Mouse (Mus musculus): ENCODE results near the gene Tent4b.

The Tent4b gene

DNA sequence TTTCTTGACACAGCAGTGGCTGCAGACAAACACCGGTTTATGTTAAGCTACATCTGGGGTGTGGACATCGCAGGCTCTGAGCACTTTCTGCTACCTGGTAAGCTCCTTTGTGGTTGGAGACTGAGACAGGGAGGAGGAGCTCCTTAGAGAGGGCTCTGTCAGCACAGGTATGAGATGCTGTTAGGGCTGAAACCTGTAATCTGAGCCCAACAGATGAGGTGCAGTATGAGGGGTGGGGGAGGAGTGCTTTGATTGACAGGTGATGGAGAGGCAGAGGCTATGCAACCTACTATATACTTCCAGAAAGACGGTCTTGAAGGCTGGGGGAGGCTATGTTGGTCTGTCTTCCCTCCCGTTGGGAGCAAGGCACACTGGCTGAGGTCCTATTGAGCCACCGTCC lies 80.2 kb downstream of the Tent4b start:
- DNase-seq (ENCODE audit: low read depth, low spot score), result no peak

DNA sequence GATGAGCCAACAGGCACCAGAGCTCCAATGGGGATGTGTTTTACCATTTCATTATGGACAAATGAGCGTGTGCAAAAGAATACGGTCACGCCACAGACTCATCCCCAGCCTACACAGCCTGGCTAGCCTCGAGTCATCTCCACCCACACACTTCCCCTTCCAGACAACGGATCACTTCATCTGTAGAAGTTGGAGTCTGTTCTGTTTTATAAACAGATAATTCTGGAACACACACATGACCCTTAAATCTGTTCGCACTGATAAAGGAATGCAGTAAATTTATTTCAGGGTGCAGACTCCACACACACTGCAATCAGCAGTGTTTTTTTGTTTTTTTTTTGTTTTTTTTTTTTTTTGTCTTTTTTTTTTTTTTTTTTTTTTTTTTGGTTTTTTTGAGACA lies 80.7 kb downstream of the Tent4b start:
- no peak for DNase-seq (ENCODE audit: low read depth, low spot score)

DNA sequence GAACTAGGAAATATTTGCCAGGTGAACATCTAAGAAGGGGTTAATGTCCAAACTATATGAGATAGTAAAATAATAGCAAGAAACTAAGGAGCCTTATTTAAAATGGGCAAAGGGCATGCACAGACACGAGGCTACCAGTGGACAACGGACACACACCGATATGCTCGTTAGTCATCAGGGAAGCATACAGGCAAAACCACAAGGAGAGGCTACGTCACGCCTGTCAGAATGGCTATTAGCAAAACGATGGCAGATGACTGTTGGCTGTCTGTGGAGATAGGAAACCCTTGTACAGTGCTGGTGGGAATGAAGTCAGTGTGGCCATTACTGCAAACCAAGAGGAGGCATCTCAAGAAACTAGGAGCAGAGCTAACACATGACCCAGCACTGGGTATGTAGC lies 81.9 kb downstream of the Tent4b start:
- no peak for DNase-seq (ENCODE audit: low read depth, low spot score)

DNA sequence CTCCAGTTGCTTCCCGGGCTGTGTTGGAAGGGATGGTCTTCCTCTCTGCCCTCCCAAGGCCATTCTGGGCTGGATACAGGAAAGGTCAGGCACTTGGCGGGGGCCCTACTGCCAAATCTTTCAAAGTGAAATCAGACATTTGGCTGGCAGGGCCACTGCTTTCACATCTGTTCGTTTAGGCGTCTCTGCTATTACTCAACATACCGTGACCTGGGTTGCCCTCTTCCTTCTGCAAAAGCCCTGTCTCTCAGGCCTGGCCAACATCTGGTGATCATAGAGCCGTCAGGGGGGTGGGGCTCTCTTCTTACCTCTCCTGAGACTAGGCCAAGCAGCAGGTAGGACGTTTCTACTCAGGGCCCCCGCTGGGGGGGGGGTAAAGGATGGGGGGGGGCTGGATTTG lies 83.7 kb downstream of the Tent4b start:
- no peak for DNase-seq (ENCODE audit: low read depth, low spot score)

DNA sequence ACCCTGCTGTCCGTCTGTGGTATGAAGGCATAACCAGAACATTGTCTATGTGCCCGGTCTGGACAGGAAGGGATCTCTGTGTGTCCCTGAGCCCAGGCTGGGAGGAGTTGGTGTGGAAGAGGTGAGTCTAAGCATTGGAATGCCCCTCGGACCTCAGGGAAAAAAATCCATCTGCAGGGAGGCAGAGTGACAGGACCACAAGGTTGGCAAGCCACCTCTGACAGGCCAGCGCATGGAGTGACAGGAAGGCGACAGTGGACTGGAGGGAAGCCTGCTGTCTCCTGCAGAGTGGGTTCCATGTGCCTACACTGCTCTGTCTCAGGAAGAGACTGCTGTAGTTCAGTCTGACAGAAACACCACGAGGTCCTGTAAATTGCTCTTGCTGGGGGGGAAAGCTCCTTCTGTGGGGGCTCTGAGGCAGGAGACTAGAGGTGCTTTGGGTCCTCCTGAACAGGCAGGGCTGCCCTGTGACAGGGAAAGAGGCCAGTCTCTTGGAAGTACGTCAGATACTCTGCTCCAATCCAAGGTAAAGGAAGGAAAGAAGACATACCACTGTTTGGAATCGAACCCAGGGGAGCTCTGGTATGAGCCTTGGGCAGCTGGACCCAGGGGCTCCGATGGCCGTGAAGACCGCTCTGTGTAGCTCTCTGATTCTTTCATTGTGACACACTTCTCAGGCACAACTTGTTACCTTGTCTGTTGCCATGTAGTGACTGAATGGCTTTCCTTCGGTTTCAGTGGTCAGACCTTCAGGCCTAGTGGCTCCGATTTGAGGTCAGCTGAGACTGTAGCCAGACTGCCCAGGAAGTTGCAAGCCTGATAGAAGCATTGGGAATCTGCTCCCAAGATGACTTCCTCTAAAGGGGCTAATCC lies 84.5 kb downstream of the Tent4b start:
- no peak for DNase-seq (ENCODE audit: low read depth, low spot score)

DNA sequence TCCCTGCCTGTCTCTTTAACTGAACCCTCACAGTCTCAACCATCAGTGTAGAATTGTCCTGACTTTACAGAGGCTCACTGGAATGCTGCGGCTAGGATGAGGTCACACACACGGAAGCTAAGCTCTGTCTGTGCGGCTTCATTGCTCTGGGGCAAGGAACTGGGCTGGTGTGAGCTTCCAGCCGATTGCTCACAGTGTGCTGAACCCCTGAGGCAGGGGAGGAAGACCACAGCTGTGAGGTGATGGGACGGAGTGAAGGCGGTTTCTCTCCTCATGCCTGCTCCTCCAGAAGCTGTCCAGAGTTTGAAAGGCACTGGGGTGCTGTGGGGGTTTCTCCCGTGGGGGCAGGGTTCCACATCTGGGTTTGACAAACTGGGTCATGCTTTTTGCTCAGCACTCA lies 85.7 kb downstream of the Tent4b start:
- no peak for DNase-seq (ENCODE audit: low read depth, low spot score)

DNA sequence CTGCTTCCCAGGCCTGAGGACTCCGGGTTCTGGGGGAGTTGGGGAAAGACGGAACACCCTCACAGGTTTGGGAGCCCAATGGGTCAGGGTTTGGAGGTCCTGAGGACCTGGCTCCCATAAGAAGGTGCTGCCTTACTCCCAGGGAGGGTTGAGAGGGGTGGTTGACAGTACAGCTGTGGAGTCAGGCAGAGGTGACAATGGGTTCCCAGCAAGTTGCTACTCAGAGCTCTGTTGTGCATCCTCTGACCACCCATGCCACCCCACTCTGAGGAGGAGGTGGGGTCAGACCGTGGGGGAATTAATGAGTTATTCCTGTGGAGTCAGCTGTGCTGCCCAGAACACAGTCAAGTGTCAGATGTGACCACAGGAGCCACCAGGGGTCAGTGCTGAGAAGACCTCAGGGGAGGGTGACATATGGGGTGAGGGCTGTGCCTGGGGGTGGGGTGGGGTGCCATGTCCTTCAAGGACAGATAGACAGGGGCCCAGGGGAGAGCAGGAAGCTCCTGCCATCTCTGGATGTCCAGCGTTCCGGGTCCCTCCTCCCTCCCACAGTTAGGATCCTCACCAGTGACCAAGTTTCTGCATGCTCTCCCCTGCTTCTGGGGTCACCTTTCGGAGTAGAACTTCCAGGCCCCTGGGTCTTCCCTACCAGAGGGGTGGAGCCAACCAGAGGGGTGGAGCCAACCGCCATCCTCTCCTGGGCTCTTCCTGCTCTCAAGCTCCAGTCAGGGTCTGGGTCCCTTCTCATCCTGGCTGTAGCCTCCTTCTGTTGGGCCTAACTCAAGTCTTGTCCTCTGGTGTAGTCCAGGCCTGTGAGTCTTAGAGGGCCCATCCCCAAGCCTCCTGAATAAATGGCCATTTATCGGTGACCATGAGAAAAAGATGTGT lies 86.7 kb downstream of the Tent4b start:
- DNase-seq (ENCODE audit: low read depth, low spot score), result no peak

DNA sequence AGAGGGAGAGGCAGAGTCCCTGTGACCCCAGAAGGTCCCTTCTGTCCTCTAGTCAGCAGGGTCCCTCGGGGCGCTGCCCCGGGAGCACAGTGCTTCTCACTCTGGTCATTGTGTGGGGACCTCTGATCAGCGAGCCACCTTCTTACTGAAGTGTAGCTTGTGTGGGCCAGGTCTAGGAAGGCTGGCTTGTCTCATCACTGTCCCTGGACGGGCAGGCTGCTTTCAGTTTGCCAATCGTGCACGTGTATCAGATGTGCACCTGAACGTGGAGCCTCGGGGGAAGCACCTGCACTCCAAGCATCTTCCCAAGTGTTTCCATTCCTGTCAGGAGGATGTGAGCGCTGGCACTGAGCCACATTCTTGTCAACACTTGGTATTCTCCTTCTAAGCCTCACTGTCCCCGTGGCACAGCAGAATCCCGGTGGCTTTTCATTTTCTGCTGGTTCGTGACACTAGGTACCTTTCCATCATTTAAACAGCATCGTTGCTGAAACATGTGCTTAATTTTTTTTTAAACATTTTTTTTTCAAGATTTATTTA lies 87.5 kb downstream of the Tent4b start:
- DNase-seq (ENCODE audit: low read depth, low spot score), result no peak

DNA sequence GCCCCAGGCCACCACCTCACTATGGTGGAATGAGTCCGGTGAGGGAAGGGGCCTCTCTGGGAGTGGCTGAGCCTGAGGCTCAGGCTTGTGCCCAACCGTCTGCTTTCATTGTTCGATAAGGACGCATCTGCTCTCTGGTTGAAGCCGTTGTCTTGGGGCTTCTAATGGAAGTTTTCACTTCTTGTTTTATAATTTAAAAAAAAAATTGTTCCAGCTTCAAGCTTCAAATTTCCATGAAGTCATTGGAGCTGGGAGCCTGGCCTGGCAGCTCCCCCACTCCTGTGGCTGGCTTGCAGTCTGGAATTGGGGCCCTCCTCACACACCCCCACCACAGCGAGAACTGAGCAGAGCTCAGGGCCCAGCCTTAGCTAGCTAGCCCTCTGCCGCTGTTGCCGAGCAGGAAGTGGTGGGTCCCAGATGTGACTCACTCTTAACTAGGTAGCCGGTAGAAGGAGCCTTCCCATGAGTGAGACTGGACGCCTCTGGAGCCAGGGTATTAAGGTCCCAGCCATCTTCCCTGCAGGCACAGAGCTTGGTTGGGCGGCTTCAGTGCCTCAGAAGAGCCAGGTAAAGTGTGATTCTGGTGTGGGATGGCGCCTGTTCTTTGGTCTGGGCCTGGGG lies 89.7 kb downstream of the Tent4b start:
- no peak for DNase-seq (ENCODE audit: low read depth, low spot score)

DNA sequence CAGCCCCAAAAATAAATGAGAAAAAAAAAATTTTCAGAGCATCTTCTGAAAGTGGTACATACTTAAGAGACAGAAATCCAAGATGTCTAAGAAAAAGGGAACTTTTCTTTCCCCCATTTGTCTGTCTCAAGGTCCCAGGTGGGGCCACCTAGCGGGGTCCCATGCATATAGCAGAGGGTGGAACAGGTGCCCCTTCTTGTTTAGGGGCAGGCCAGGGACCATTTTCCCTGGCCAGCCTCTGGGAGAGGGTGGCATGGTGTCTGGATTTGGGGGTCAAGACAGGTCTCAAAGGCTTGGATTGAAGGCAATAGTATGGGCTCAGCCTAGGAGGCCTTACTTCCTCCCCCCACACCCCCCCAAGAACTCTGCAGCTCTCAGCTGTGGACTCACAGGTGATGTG lies 90.9 kb downstream of the Tent4b start:
- DNase-seq (ENCODE audit: low read depth, low spot score), result no peak

DNA sequence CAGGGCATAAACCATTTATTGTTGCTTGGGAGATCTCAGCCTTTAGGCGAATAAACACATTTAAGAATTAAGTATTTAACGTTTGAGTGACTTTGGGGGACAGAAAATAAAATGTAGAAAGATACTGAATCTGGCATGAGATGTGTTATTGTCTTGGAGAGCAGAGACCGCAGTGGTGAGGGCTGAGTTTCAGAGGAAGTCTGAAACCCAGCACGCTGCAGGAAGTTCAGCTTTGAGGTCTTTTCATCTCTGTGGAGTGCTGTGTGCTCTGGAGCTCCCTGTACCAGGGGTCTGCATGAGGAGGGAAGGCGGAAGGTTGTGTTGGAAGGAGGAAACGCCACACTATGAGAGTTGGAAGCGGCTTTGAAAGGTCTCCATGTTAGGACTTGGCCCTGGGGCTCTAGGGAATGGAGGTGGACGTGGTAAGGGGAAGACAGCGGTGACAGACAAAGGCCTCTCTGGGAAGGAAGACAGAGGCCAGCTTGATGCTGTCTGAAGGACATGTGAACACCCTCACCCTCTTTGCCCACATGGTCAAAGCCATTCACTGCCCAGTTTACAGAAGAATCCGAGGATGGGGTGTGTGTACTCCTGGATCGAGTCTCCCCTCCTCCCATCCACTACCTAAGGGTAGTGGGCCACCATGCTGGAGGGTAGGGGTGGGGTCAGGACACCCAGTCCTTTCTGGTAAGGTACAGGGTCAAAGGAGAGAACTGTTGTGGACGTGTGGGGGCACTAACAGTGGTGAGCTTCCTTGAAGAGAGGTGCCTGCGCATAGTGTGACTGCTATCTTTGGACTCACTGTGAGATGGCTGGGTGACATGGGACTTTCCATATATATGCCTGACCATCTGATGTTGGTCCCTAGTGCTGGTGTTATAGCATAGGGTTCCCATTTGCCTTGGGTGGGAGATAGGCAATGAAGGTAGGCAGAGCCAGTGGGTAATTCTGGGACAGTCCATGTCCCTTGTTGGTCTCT lies 91.6 kb downstream of the Tent4b start:
- DNase-seq (ENCODE audit: low read depth, low spot score), result no peak

DNA sequence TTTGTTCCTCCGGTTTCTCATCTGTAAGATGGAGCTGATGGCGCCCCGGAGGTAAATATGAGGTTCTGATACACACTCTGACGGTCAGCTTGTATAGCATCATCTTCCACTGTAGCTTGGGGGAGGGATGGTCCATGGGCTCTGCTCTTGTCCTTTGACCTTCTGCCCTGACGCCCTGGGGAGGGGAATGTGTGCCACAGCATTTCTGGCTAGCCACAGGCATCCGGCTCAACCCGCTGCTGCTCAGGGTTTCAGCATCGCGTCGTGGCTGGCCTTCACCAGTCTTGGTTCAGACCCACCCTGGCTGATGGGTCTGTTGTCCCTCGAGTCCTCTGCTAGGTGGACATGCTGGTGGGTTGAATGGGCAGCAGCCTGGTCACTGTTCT lies 92.3 kb downstream of the Tent4b start:
- DNase-seq (ENCODE audit: low read depth, low spot score), result no peak

DNA sequence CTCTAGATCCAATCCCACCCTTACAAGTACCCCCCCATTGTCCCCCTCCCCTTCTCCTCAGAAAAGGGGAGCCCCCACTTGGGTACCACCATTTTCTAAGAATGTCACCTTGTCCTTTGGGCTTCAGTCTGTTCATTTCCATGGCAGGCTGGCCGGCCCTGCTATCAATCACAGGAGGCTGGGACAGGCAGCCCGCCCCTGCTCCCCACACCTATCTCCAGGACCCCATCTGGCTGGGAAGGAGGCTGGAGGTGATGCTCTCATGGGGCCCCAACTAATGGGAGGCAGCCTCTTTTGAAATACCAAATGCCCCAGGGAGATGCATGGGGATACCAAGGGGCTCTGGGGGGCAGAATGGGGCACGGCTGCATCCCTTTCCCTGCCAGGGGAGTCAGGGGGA lies 93.9 kb downstream of the Tent4b start:
- DNase-seq (ENCODE audit: low read depth, low spot score), result no peak

DNA sequence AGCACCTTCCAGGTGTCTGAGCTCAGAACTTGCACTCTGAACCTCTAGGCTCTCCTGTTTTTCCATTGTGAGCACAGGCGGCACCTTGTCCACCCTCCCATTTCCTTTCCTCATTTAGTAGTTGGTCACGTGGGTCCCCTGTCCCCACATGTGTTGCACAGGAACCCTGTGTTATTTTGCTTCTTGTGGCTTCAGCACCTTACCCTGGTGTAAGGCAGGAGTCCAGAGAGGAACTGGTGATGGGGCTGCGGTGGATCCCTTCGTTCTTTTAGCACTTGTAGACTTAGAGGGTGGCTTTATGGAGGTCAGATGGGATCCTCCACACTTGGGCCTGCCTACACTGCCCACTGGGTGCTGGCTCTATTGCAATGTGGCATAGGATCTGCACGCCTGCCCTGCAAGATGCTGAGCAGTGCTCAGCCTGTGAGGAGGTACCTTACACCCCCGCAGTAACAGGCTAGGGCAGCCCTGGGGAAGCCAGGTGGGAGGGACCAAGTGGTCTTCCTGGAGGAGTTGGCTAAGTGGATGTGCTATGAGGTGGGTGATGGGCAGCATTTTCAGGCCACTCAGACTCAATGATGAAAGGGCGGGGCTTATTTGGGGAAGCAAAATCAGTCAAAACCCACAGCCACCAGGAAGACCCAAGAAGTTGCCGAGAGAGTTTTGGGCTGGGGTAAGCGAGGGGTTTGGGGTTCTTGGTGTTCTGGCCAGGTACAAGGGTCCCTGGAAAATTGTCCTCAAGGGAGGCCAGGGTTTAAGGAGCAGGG lies 94.8 kb downstream of the Tent4b start:
- DNase-seq (ENCODE audit: low read depth, low spot score), result no peak

DNA sequence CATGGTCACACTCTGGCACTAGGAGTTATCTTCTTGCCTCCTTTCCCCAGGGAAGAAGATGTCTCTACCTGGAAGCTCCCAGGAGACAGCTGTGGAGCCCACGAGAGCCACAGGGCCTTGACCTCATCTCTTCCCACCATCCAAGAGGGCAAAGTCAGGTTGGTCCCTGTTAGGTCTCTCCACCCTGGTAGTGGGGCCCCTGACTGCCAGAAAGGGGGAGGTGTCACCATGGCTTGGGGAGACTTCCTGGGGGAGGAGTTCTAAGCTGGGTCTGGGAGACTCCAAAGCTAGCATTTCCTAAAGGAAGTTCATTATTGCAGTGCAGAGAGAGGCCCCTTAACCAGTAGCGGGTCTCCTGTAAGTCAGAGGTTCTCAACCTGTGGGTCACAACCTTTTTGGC lies 96.0 kb downstream of the Tent4b start:
- DNase-seq (ENCODE audit: low read depth, low spot score), result no peak

DNA sequence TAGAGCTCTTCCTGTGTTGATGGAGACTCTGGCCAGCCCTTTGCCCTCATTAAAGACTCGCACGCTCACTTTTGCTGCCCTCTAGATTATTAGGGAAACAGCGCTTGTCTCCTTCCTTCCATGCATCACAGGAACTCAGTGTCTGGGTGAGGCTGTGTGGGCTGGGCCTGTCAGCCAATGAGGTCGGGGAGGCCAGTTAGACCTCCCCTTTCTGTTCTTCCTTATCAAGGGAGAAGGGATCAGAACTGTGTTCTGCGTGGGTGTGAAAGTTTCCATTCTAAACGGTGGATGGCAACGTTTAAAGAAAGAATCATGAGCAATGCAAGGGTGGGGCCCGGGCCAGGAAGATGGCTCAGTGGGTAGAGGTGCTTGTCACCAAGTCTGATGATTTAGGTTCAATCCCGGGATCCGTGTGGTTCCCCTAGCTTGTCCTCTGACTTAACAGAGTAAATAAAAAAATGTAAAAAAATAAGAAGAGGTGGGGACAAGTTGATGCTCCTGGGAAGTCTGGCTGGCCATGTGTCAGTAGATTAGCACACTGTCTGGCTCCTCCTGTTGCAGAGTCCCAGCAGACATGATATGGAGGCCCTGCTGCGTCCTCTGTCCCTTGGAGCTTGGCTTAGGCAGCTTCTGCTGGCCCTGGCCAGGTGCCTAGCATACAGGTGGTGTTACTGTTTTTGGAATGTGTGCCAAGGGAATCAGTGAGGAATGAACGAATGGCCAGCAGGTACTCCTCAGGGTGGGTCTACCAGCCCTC lies 99.1 kb downstream of the Tent4b start:
- no peak for DNase-seq (ENCODE audit: low read depth, low spot score)

DNA sequence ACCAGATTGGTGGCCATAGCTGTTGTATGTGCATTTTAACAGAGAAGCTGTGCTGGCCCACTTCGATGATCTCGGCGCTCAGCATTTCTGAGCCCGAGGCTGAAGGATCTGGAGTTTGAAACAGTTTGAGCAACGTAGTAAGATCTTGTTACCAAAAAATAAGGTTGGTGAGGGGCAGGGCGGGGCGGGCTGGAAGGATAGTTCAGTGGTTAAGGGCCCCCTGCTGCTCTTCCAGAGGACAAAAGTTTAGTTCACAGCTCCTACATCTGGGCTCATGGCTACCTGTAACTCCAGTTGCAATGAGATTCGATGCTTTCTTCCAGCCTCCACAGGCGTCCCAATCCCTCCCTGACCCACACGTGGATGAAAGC lies 99.7 kb downstream of the Tent4b start:
- DNase-seq (ENCODE audit: low read depth, low spot score), result no peak

DNA sequence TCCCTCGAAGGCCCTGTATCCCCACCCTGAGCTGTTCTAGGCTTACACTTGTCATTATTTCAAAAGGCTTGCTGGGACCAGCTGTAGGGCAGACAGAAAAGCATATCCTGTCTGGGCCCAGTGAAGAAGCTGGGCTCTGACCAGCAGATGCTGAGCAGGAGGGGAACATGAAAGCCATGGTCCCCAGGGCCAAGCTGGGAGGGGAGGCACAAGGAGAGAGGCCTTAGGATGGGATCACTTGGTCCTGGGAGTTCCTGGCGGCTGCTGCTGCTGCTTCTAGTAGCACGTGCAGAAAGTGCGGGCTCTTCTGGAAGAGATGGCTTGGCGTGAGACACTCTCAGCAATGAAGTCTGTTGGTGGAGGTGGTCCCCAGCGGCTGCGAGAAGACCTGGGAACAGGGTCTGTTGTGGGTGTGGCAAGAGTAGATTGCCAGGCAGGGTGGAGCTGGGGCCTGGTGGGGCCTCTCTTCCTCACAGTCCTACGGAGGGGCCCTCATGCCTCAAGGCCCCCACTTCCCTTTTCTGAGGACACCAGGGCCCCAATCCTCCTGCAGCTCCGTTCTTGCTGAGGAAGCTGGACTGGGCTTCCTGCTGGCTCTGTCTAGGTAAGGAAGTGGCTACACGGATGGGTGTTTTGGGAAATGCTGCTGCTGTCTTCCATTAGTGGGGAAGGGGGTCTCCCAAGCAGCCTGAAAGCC lies 101.0 kb downstream of the Tent4b start:
- DNase-seq (ENCODE audit: low read depth, low spot score), result no peak
